ENCODE assay signal across 18 mouse cellular contexts in the genomic region with DNA sequence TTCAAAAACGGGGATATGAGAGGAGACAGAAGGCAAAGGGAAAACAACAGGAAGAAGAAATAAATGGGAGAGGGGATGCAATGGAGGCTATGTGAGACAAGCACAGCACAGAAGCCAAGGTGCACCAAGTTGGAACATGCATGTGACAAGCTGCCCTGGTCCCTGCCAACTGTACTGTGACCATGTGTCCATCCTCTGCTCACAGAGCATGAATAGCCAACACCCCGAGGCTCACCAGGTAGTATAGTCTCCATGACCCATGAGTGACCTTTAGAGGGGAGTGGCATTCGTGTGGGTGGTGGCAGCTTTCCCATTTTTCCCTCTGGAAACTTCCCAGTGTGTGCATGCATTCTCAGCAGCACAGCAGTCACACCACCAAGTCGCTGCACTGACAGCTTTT. TPM values are rescaled to one million over a fixed set of nuclear protein-coding genes. Genes with fewer than 3 reads are reported as not detected.
"Had no signal": no experiment of that assay in that cellular context is flagged by ENCODE, and none has a peak within 500 bp of the region (broad histone marks: within the 10 kb centered on the region; RNA-seq: fewer than 3 reads in every experiment).

No protein-coding gene starts in this region.

- ATAC-seq: midbrain, embryonic 16.5 days had no signal

- H3K27me3 ChIP-seq: midbrain, embryonic 12.5 days; neural tube, embryonic 13.5 days; neural tube, embryonic 15.5 days had no signal

- H3K4me1 ChIP-seq: midbrain, embryonic 10.5 days; midbrain, embryonic 12.5 days; neural tube, embryonic 13.5 days; neural tube, embryonic 15.5 days had no signal

- H3K4me2 ChIP-seq: lung, embryonic 14.5 days; midbrain, embryonic 12.5 days; neural tube, embryonic 13.5 days; neural tube, embryonic 15.5 days had no signal

- H3K27ac ChIP-seq: midbrain, embryonic 10.5 days; midbrain, embryonic 12.5 days; neural tube, embryonic 13.5 days; neural tube, embryonic 15.5 days had no signal

- H3K4me3 ChIP-seq: midbrain, embryonic 10.5 days; midbrain, embryonic 12.5 days; myocyte; neural tube, embryonic 13.5 days; neural tube, embryonic 15.5 days had no signal

- H3K9ac ChIP-seq: lung, embryonic 14.5 days; midbrain, embryonic 12.5 days; neural tube, embryonic 13.5 days; neural tube, embryonic 15.5 days had no signal

- H3K9me3 ChIP-seq: midbrain, embryonic 10.5 days; midbrain, embryonic 12.5 days; neural tube, embryonic 13.5 days; neural tube, embryonic 15.5 days had no signal

- DNase-seq: lung, embryonic 14.5 days; lung, postnatal 10 days; lung, postnatal 4 days; midbrain, embryonic 14.5 days; retina, postnatal 1 day; right cerebral cortex, adult 18-20 months; right cerebral cortex, postnatal 25 days; right cerebral cortex, postnatal 4 days; spleen, adult 18-20 months; thymus, adult 18-20 months; thymus, postnatal 14 days; thymus, postnatal 36 days had no signal

RNA-seq across cellular contexts. Expression of a gene that starts 16.4 kb away (rescaled TPM):
- polyA plus RNA-seq: midbrain, embryonic 16.5 days; myocyte had no signal
